Mouse (Mus musculus) G1E (cell line): ENCODE results near the gene Pttg1.

Source experiments
- CTCF ChIP-seq: IDR thresholded peaks from 2 replicates; pipeline ENCODE4 v1.5.1; 2012; ENCODE audit warnings: low read depth, low read length, inconsistent platforms, mixed read lengths
- GATA1 ChIP-seq: IDR thresholded peaks from 2 replicates; pipeline ENCODE4 v1.6.1; 2012; ENCODE audit warnings: borderline replicate concordance, low read length, inconsistent platforms, mixed read lengths
- GATA2 ChIP-seq: IDR thresholded peaks from 2 replicates; pipeline ENCODE4 v1.6.1; 2012; ENCODE audit warnings: low read depth, low read length, inconsistent platforms, borderline replicate concordance
- POLR2AphosphoS5 ChIP-seq: IDR thresholded peaks from 2 replicates; pipeline ENCODE4 v1.6.1; 2012; ENCODE audit warnings: low read depth, low read length, inconsistent platforms; ENCODE audit not compliant: insufficient replicate concordance
- TAL1 ChIP-seq: conservative IDR thresholded peaks from 2 replicates; pipeline ENCODE4 v1.6.1; 2012; ENCODE audit warnings: low read depth, low read length, inconsistent platforms, mixed read lengths

DNA sequence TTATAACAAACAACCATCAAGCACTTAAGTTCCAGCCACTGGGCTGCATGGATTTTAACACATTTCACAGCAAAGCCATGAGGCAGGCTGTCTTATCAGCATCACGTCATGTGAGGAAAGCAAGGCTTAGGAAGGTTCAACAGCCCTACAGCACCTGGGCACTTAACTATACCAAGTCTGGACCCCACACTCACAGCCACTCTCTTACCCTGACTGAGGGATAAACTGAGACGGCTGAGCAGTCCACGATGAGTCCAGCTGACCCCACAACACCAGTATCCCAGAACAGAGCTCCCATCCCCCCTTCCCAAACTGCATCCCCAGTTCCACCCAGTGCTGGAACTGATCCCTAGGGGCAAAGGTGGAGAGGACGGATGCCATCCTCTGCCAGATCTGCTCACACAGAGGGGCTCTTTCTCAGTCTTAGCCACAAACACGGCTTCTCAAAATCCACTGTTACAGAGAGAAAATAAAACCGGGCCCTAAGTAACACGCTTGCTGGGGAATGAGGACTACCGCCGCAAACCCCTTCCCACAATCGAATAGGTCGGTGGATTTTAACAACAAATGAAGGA, 46.1 kb downstream of the Pttg1 start:
- TF ChIP-seq GATA1: no peak
- TF ChIP-seq TAL1: no peak
- TF ChIP-seq CTCF: no peak
- TF ChIP-seq GATA2: no peak
- TF ChIP-seq POLR2AphosphoS5: no peak
